Mouse (Mus musculus) stomach, embryonic 16.5 days (tissue): ENCODE data around the gene Esrp2. TPM values are rescaled to one million over a fixed set of nuclear protein-coding genes. Genes with fewer than 3 reads are reported as not detected.

Experiments used
- ATAC-seq: fragments of 200-750 bp; cut with Nextera tagmentation; 2 replicates; pipeline ENCODE4 v1.8.0; 2017; ENCODE audit warnings: moderate number of reproducible peaks, moderate TSS enrichment; ENCODE audit not compliant: insufficient read depth, low FRiP score
- H3K27ac ChIP-seq: fragments of 300-500 bp; sonication (generic); 2 replicates; pipeline ENCODE4 v1.5.1; 2014; ENCODE audit warnings: low read length
- H3K27me3 ChIP-seq: fragments of 300-500 bp; sonication (generic); 2 replicates; pipeline ENCODE4 v1.6.1; 2014; ENCODE audit warnings: low read length, control low read depth, mixed read lengths; ENCODE audit not compliant: control insufficient read depth, insufficient read depth
- H3K36me3 ChIP-seq: fragments of 300-500 bp; sonication (generic); 2 replicates; pipeline ENCODE4 v1.6.1; 2014; ENCODE audit warnings: low read length; ENCODE audit not compliant: control insufficient read depth, insufficient read depth
- H3K4me1 ChIP-seq: fragments of 300-500 bp; sonication (generic); 2 replicates; pipeline ENCODE4 v1.6.1; 2014; ENCODE audit warnings: low read length, control low read depth, mixed read lengths; ENCODE audit not compliant: control insufficient read depth, insufficient read depth
- H3K4me2 ChIP-seq: fragments of 300-500 bp; sonication (generic); 2 replicates; pipeline ENCODE4 v1.6.1; 2014; ENCODE audit warnings: low read depth, low read length, mixed read lengths
- H3K4me3 ChIP-seq: fragments of 300-500 bp; sonication (generic); replicated peaks from 2 replicates; pipeline ENCODE4 v1.5.1; 2014; ENCODE audit warnings: mild to moderate bottlenecking, low read length
- H3K9ac ChIP-seq: fragments of 300-500 bp; sonication (generic); 2 replicates; pipeline ENCODE4 v1.6.1; 2014; ENCODE audit warnings: low read length
- H3K9me3 ChIP-seq: fragments of 300-500 bp; sonication (generic); replicated peaks from 2 replicates; pipeline ENCODE4 v1.6.1; 2016; ENCODE audit warnings: low read length, control low read depth; ENCODE audit not compliant: control insufficient read depth
- WGBS: fragments of 180-500 bp; shearing (Covaris S2); extraction: QIAGEN DNeasy Blood & Tissue Kit; methylation state at CpG from one replicate; pipeline ENCODE4 v1.1.7; 2014; 5-methylcytosine and 5-hydroxymethylcytosine counted together
- polyA plus RNA-seq: library from polyadenylated mRNA; unstranded; fragments of >200 nt; fragmentation: Nextera tagmentation; extraction: Ambion mirVana; gene quantifications from 2 replicates; pipeline ENCODE4 v1.2.1, GENCODE M21; 2015

Esrp2 gene
- polyA plus RNA-seq, 1 experiment from 2014 or later = 62.6 TPM

- ATAC-seq = no peak
- Histone ChIP-seq H3K9me3 (no peaks in the 10 kb centered on the region), H3K4me3 (no peak overlapping the region), H3K9ac (no peak overlapping the region), H3K27ac (no peak overlapping the region), H3K4me1 (peaks cover 11% of the 10 kb centered on the region), H3K36me3 (peaks cover 20% of the 10 kb centered on the region), H3K27me3 (peaks cover 12% of the 10 kb centered on the region; the same call in 1 of the 2 replicates), H3K4me2 (no peak overlapping the region)
- WGBS = 82% methylated on average over 4 of the region's 4 CpGs
These were observed 5.8 kb downstream of the Esrp2 start for GRCm38 (mm10) chr8:106131021-106131420.

GRCm38 (mm10) chr8:106130505-106130904, 6.3 kb downstream of the Esrp2 start:
- no peaks in the 10 kb centered on the region for H3K9me3 ChIP-seq
- peaks cover 12% of the 10 kb centered on the region; the same call in 1 of the 2 replicates for H3K27me3 ChIP-seq
- no peak overlapping the region for H3K4me2 ChIP-seq
- no peak overlapping the region for H3K4me3 ChIP-seq
- H3K27ac ChIP-seq = no peak overlapping the region
- H3K36me3 ChIP-seq = peaks cover 20% of the 10 kb centered on the region
- WGBS = 71% methylated on average over 2 of the region's 2 CpGs
- no peak overlapping the region for H3K9ac ChIP-seq
- peaks cover 7% of the 10 kb centered on the region; the same call in 1 of the 2 replicates for H3K4me1 ChIP-seq
- ATAC-seq = no peak

GRCm38 (mm10) chr8:106129997-106130396, 6.8 kb downstream of the Esrp2 start:
- WGBS = 67% methylated on average over 2 of the region's 2 CpGs
- H3K9ac ChIP-seq = no peak overlapping the region

GRCm38 (mm10) chr8:106129232-106129930, 7.4 kb downstream of the Esrp2 start:
- no peak overlapping the region for H3K4me2 ChIP-seq
- H3K27ac ChIP-seq = no peak overlapping the region
- peaks cover 20% of the 10 kb centered on the region for H3K36me3 ChIP-seq
- H3K4me1 ChIP-seq = peaks cover 7% of the 10 kb centered on the region; the same call in 1 of the 2 replicates
- no peaks in the 10 kb centered on the region for H3K9me3 ChIP-seq
- H3K27me3 ChIP-seq = 0 out of 2 replicates have a peak, but pooled peaks cover under 1% of the 10 kb centered on the region
- H3K9ac ChIP-seq = no peak overlapping the region
- H3K4me3 ChIP-seq = no peak overlapping the region
- no peak for ATAC-seq

More at GRCm38 (mm10) chr8:106129997-106130396, 6.8 kb downstream of the Esrp2 start:
- no peak for ATAC-seq
- Histone ChIP-seq H3K27ac (no peak overlapping the region), H3K4me1 (peaks cover 7% of the 10 kb centered on the region; the same call in 1 of the 2 replicates), H3K9me3 (no peaks in the 10 kb centered on the region), H3K27me3 (peaks cover 7% of the 10 kb centered on the region; the same call in 1 of the 2 replicates), H3K36me3 (peaks cover 20% of the 10 kb centered on the region), H3K4me2 (no peak overlapping the region), H3K4me3 (no peak overlapping the region)

- Histone ChIP-seq H3K4me1 (no peaks in the 10 kb centered on the region), H3K9ac (no peak overlapping the region), H3K4me2 (no peak overlapping the region), H3K9me3 (no peaks in the 10 kb centered on the region), H3K36me3 (peaks cover 23% of the 10 kb centered on the region), H3K27me3 (no peaks in the 10 kb centered on the region), H3K4me3 (no peak overlapping the region), H3K27ac (no peak overlapping the region)
- ATAC-seq = no peak
- WGBS = 89% methylated on average over 10 of the region's 10 CpGs
These were observed 8.8 kb downstream of the Esrp2 start for GRCm38 (mm10) chr8:106127882-106128410.

GRCm38 (mm10) chr8:106127054-106127453, 9.7 kb downstream of the Esrp2 start:
- Histone ChIP-seq H3K27ac (no peak overlapping the region), H3K4me1 (no peaks in the 10 kb centered on the region), H3K9me3 (no peaks in the 10 kb centered on the region), H3K4me2 (no peak overlapping the region), H3K9ac (no peak overlapping the region), H3K4me3 (no peak overlapping the region), H3K27me3 (no peaks in the 10 kb centered on the region), H3K36me3 (peaks cover 17% of the 10 kb centered on the region)
- ATAC-seq = no peak
- 71% methylated on average over 3 of the region's 3 CpGs for WGBS

- Histone ChIP-seq H3K27me3 (no peaks in the 10 kb centered on the region), H3K36me3 (peaks cover 8% of the 10 kb centered on the region), H3K9ac (no peak overlapping the region), H3K4me1 (no peaks in the 10 kb centered on the region), H3K27ac (no peak overlapping the region), H3K4me3 (no peak overlapping the region), H3K9me3 (no peaks in the 10 kb centered on the region), H3K4me2 (no peak overlapping the region)
- no peak for ATAC-seq
- WGBS = 84% methylated on average over 1 of the region's 1 CpGs
These were observed 10.7 kb downstream of the Esrp2 start for GRCm38 (mm10) chr8:106126055-106126454.

GRCm38 (mm10) chr8:106123443-106123842, 13.3 kb downstream of the Esrp2 start:
- Histone ChIP-seq H3K4me2 (no peak overlapping the region), H3K27me3 (no peaks in the 10 kb centered on the region), H3K4me1 (no peaks in the 10 kb centered on the region), H3K27ac (no peak overlapping the region), H3K4me3 (no peak overlapping the region), H3K36me3 (peaks cover 7% of the 10 kb centered on the region; the same call in 1 of the 2 replicates), H3K9me3 (no peaks in the 10 kb centered on the region), H3K9ac (no peak overlapping the region)
- no peak for ATAC-seq
- WGBS = 85% methylated on average over 3 of the region's 3 CpGs

GRCm38 (mm10) chr8:106115897-106116296, 20.9 kb downstream of the Esrp2 start:
- WGBS = 94% methylated on average over 3 of the region's 3 CpGs
- H3K4me2 ChIP-seq = no peak overlapping the region
- no peak for ATAC-seq
- H3K9ac ChIP-seq = no peak overlapping the region
- H3K4me1 ChIP-seq = no peaks in the 10 kb centered on the region
- H3K4me3 ChIP-seq = no peak overlapping the region
- H3K9me3 ChIP-seq = no peaks in the 10 kb centered on the region
- H3K36me3 ChIP-seq = peaks cover 9% of the 10 kb centered on the region; the same call in 1 of the 2 replicates
- no peaks in the 10 kb centered on the region for H3K27me3 ChIP-seq
- no peak overlapping the region for H3K27ac ChIP-seq
